Mouse (Mus musculus) liver (tissue): ENCODE measurements at regions not wholly inside any gene's neighbourhood (a gene's known extent, or its start where the extent isn't known, plus 50 kb on each side); places are given as distances from the start of the nearest gene placed in this dataset.

Experiments
- DNase-seq: peaks from one replicate; pipeline ENCODE4 v3.0.0-alpha.2; 2020; ENCODE audit warnings: mixed read lengths

- no peak for DNase-seq
Measured at GRCm38 (mm10) chr5:106172162-106172561, 285.8 kb downstream of the Barhl2 start.

- no peak for DNase-seq
Measured at GRCm38 (mm10) chr5:106170405-106170804, 287.6 kb downstream of the Barhl2 start.

- DNase-seq = no peak
Measured at GRCm38 (mm10) chr5:106167556-106167955, 290.4 kb downstream of the Barhl2 start.

GRCm38 (mm10) chr5:106166266-106166665 lies 289.9 kb downstream of the Zfp326 start:
- DNase-seq = no peak

GRCm38 (mm10) chr5:106164190-106164589 lies 287.8 kb downstream of the Zfp326 start:
- DNase-seq = no peak

- no peak for DNase-seq
Measured at GRCm38 (mm10) chr5:106162981-106163653, 286.8 kb downstream of the Zfp326 start.

GRCm38 (mm10) chr5:106139109-106139508 lies 262.7 kb downstream of the Zfp326 start:
- no peak for DNase-seq

GRCm38 (mm10) chr5:106122928-106123327 lies 246.6 kb downstream of the Zfp326 start:
- no peak for DNase-seq

- no peak for DNase-seq
Measured at GRCm38 (mm10) chr5:106119584-106119983, 243.2 kb downstream of the Zfp326 start.

- no peak for DNase-seq
Measured at GRCm38 (mm10) chr5:106113186-106113585, 236.8 kb downstream of the Zfp326 start.

GRCm38 (mm10) chr5:106108474-106108971 lies 232.2 kb downstream of the Zfp326 start:
- DNase-seq = no peak

- DNase-seq = no peak
Measured at GRCm38 (mm10) chr5:106102255-106102654, 225.9 kb downstream of the Zfp326 start.

- no peak for DNase-seq
Measured at GRCm38 (mm10) chr5:106098887-106099286, 222.5 kb downstream of the Zfp326 start.

GRCm38 (mm10) chr5:106089332-106089731 lies 213.0 kb downstream of the Zfp326 start:
- no peak for DNase-seq

- DNase-seq = no peak
Measured at GRCm38 (mm10) chr5:106088478-106089185, 212.3 kb downstream of the Zfp326 start.

- DNase-seq = no peak
Measured at GRCm38 (mm10) chr5:106083786-106084185, 207.4 kb downstream of the Zfp326 start.

GRCm38 (mm10) chr5:106082891-106083290 lies 206.5 kb downstream of the Zfp326 start:
- no peak for DNase-seq

- DNase-seq = no peak
Measured at GRCm38 (mm10) chr5:106067124-106067551, 190.8 kb downstream of the Zfp326 start.

GRCm38 (mm10) chr5:106066706-106067105 lies 190.3 kb downstream of the Zfp326 start:
- no peak for DNase-seq

- DNase-seq = no peak
Measured at GRCm38 (mm10) chr5:106064366-106064765, 188.0 kb downstream of the Zfp326 start.

- DNase-seq = no peak
Measured at GRCm38 (mm10) chr5:106062926-106063325, 186.6 kb downstream of the Zfp326 start.

GRCm38 (mm10) chr5:106056631-106057030 lies 180.3 kb downstream of the Zfp326 start:
- no peak for DNase-seq

GRCm38 (mm10) chr5:106055221-106055620 lies 178.9 kb downstream of the Zfp326 start:
- no peak for DNase-seq

- no peak for DNase-seq
Measured at GRCm38 (mm10) chr5:106051026-106051425, 174.7 kb downstream of the Zfp326 start.
